Mouse (Mus musculus) hindbrain, postnatal 0 days (tissue): ENCODE data around the gene Cep131. TPM values are rescaled to one million over a fixed set of nuclear protein-coding genes. Genes with fewer than 3 reads are reported as not detected.

ENCODE experiments used
- ATAC-seq: fragments of 200-750 bp; cut with Nextera tagmentation; 2 replicates; pipeline ENCODE4 v1.8.0; 2017; ENCODE audit warnings: mild to moderate bottlenecking, moderate TSS enrichment, moderate library complexity
- DNase-seq: peaks from one replicate; pipeline ENCODE4 v3.0.0-alpha.2; 2015; ENCODE audit warnings: low spot score
- H3K27ac ChIP-seq: fragments of 300-500 bp; sonication (generic); 2 replicates; pipeline ENCODE4 v1.5.1; 2014; ENCODE audit warnings: mild to moderate bottlenecking
- H3K27me3 ChIP-seq: fragments of 300-500 bp; sonication (generic); 2 replicates; pipeline ENCODE4 v1.6.1; 2014; ENCODE audit warnings: low read length, mixed read lengths; ENCODE audit not compliant: insufficient read depth
- H3K36me3 ChIP-seq: fragments of 300-500 bp; sonication (generic); 2 replicates; pipeline ENCODE4 v1.6.1; 2014; ENCODE audit warnings: low read length, mixed read lengths; ENCODE audit not compliant: insufficient read depth
- H3K4me1 ChIP-seq: fragments of 300-500 bp; sonication (generic); 2 replicates; pipeline ENCODE4 v1.6.1; 2014; ENCODE audit warnings: antibody characterized with exemption, low read length, mixed read lengths; ENCODE audit not compliant: insufficient read depth
- H3K4me2 ChIP-seq: fragments of 300-500 bp; sonication (generic); 2 replicates; pipeline ENCODE4 v1.6.1; 2014; ENCODE audit warnings: low read depth, mild to moderate bottlenecking, low read length, moderate library complexity, mixed read lengths
- H3K4me3 ChIP-seq: fragments of 300-500 bp; sonication (generic); 2 replicates; pipeline ENCODE4 v1.5.1; 2014; ENCODE audit warnings: low read length
- H3K9ac ChIP-seq: fragments of 300-500 bp; sonication (generic); replicated peaks from 2 replicates; pipeline ENCODE4 v1.6.1; 2014; ENCODE audit warnings: mild to moderate bottlenecking, low read length, moderate library complexity, mixed read lengths
- H3K9me3 ChIP-seq: fragments of 300-500 bp; sonication (generic); 2 replicates; pipeline ENCODE4 v1.6.1; 2016; ENCODE audit warnings: low read length, mixed read lengths
- CTCF ChIP-seq: IDR thresholded peaks from 2 replicates; pipeline ENCODE4 v1.5.1; 2016; ENCODE audit warnings: antibody characterized with exemption, control low read depth, low read depth
- WGBS: fragments of 180-500 bp; shearing (Covaris S2); extraction: QIAGEN DNeasy Blood & Tissue Kit; methylation state at CpG from one replicate; pipeline ENCODE4 v1.1.7; 2014; 5-methylcytosine and 5-hydroxymethylcytosine counted together
- polyA plus RNA-seq: library from polyadenylated mRNA; unstranded; fragments of >200 nt; fragmentation: Nextera tagmentation; extraction: Ambion mirVana; gene quantifications from 2 replicates; pipeline ENCODE4 v1.2.1, GENCODE M21; 2015
- total RNA-seq: library from RNA; depleted of rRNA; stranded (reverse); fragments of >200 nt; gene quantifications from 2 replicates; pipeline ENCODE4 v1.2.3, GENCODE M21; 2014

Cep131 gene
- total and polyA plus RNA-seq, 2 experiments from 2014 or later = 18.5 to 26.4 TPM

GRCm38 (mm10) chr11:120039581-120039980, 47.0 kb downstream of the Cep131 start:
- 20% methylated on average over 4 of the region's 4 CpGs for WGBS

DNA sequence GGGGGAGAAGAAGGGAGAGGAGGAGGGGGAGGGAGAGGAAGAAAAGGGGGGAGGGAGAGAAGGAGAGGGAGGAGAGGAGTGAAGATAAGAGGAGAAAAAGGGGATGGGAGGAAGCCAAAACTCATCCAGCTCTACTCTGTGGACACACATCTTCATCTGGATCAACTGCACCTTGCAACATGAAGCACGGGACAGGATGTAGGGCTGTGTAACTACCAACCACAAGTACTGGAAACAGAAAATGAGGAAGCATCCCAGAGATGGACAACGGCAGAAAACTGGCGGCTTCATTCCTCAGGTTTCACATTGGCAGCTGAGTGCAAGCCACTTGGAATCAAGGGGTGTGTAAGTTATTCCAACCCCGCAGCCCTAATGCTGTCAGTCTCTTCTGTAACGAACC, 51.9 kb downstream of the Cep131 start:
- Histone ChIP-seq H3K4me2 (no peak overlapping the region), H3K4me3 (no peak overlapping the region), H3K9me3 (no peaks in the 10 kb centered on the region), H3K27ac (no peak overlapping the region), H3K36me3 (no peaks in the 10 kb centered on the region), H3K27me3 (no peaks in the 10 kb centered on the region), H3K9ac (no peak overlapping the region), H3K4me1 (peaks cover 7% of the 10 kb centered on the region)
- ATAC-seq = no peak
- DNase-seq = no peak
- WGBS = 76% methylated on average over 5 of the region's 5 CpGs
- TF ChIP-seq CTCF = no peak

More at GRCm38 (mm10) chr11:120039581-120039980, 47.0 kb downstream of the Cep131 start:
- no peak overlapping the region for H3K4me2 ChIP-seq
- H3K4me1 ChIP-seq = peaks cover 29% of the 10 kb centered on the region
- no peaks in the 10 kb centered on the region for H3K27me3 ChIP-seq
- TF ChIP-seq CTCF = no peak
- ATAC-seq (peak; percentile 63), DNase-seq (peak; percentile 46)
- H3K9ac ChIP-seq = 0 out of 2 replicates have a peak overlapping the region, but pooled peaks have one; percentile 21
- H3K4me3 ChIP-seq = no peak overlapping the region
- H3K9me3 ChIP-seq = no peaks in the 10 kb centered on the region
- peak overlapping the region; percentile 62; the same call in 1 of the 2 replicates for H3K27ac ChIP-seq
- no peaks in the 10 kb centered on the region for H3K36me3 ChIP-seq

DNA sequence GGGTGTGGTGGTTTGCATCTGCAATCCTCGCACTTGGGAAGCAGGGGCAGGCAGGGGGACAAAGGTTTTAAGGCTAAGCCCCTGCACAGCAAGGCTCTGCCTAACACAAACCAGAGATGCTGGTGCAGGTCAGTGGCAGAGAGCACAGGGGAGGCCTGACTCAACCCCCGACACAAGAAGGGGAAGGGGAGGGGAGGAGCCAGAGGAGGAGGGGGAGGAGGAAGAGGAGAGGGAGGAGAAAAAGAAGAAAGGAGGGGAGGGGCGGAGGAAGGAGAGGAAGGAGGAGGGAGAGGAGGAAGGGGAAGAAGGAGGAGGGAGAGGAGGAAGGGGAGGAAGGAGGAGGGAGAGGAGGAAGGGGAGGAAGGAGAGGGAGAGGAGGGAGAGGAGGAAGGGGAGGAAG, 52.3 kb downstream of the Cep131 start:
- no peak for ATAC-seq
- no peak for DNase-seq
- Histone ChIP-seq H3K4me1 (peaks cover 7% of the 10 kb centered on the region), H3K36me3 (no peaks in the 10 kb centered on the region), H3K27ac (no peak overlapping the region), H3K4me2 (no peak overlapping the region), H3K27me3 (no peaks in the 10 kb centered on the region), H3K9ac (no peak overlapping the region), H3K4me3 (no peak overlapping the region), H3K9me3 (no peaks in the 10 kb centered on the region)
- 39% methylated on average over 3 of the region's 3 CpGs for WGBS
- no peak for TF ChIP-seq CTCF

DNA sequence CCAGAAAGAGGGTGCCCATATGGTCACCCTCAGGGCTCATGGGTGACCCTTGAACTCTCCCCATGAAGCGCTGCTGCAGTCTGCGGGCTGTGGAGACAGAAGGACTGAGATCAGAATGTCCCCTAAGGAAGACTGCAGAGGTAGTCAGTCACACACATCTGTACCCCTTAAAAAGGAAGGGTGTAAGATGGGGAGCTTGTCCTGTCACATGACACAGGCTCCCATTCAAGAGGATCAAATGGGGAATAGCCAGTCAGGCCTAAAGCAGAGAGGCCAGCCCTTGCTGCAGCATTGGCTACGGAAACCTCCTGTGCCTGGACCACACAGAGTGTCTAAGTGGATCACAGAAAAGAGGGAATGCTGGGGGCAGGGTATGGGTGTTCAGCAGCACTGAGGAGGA, 53.2 kb downstream of the Cep131 start:
- no peak overlapping the region for H3K27ac ChIP-seq
- no peaks in the 10 kb centered on the region for H3K36me3 ChIP-seq
- ATAC-seq = no peak

GRCm38 (mm10) chr11:120032052-120032451, 54.6 kb downstream of the Cep131 start:
- H3K4me3 ChIP-seq = no peak overlapping the region
- TF ChIP-seq CTCF = no peak
- no peak overlapping the region for H3K27ac ChIP-seq
- H3K9me3 ChIP-seq = no peaks in the 10 kb centered on the region
- no peaks in the 10 kb centered on the region for H3K27me3 ChIP-seq
- H3K9ac ChIP-seq = no peak overlapping the region
- 49% methylated on average over 8 of the region's 8 CpGs for WGBS
- DNase-seq (no peak), ATAC-seq (no peak)
- no peak overlapping the region for H3K4me2 ChIP-seq
- no peaks in the 10 kb centered on the region for H3K36me3 ChIP-seq
- H3K4me1 ChIP-seq = peaks cover 7% of the 10 kb centered on the region

More for the DNA sequence above, 53.2 kb downstream of the Cep131 start:
- Histone ChIP-seq H3K4me2 (no peak overlapping the region), H3K4me3 (no peak overlapping the region), H3K9me3 (no peaks in the 10 kb centered on the region), H3K9ac (no peak overlapping the region), H3K4me1 (peaks cover 7% of the 10 kb centered on the region), H3K27me3 (no peaks in the 10 kb centered on the region)
- no peak for TF ChIP-seq CTCF
- no peak for DNase-seq
- WGBS = 69% methylated on average over 3 of the region's 3 CpGs

DNA sequence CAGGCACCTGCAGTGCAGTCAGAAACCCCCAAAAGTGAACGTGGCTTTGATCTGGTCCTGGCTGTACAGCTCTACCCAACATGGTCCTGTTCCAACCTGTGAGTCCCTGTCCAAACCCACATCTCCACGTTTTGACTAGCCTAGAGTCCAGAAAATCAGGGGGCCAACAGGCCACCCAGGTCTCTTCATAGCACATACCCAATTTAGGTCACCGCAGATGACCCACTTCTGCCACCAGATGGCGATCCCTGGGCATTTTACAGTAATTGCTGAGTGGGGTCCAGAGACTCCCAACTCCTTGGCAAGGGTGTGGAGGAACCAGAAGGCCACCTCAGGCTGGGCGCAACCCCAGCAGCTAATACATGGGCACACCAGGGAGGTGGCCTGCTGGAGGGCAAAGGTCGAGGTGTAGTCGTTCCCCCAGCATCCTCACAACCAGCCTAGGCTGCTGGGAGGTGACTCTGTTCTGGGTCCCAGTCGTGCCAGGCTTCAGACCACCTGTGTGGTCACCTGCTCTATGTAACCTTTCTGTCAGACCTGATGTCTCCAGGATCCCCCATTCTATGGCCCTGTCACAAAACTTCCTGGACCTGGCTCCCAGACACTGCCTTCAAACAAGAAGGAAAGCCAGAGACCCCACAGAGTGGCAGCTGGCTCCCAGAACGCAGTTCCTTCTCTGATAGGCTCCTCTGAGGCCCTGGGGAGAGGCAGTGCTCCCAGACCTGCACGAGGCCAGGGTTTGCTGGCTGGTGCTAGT, 56.3 kb downstream of the Cep131 start:
- Histone ChIP-seq H3K4me2 (no peak overlapping the region), H3K36me3 (no peaks in the 10 kb centered on the region), H3K9me3 (no peaks in the 10 kb centered on the region), H3K4me1 (peaks cover 7% of the 10 kb centered on the region), H3K27ac (no peak overlapping the region), H3K4me3 (no peak overlapping the region), H3K27me3 (no peaks in the 10 kb centered on the region), H3K9ac (no peak overlapping the region)
- peak; percentile 71 for ATAC-seq
- 24% methylated on average over 10 of the region's 10 CpGs for WGBS
- TF ChIP-seq CTCF = peak; percentile 88
- DNase-seq = peak; percentile 86
